Mouse (Mus musculus) MEL (cell line): ENCODE results near the gene S100a6. TPM values are rescaled to one million over a fixed set of nuclear protein-coding genes. Genes with fewer than 3 reads are reported as not detected.

Experiments
- DNase-seq: peaks from one replicate; pipeline ENCODE4 v3.0.0; 2011; ENCODE audit warnings: low read depth, low spot score
- H3K27ac ChIP-seq: 2 replicates; pipeline ENCODE4 v1.5.1; 2012; ENCODE audit warnings: low read depth, mild to moderate bottlenecking, control low read depth, low read length, moderate library complexity; ENCODE audit not compliant: control insufficient read depth
- H3K27me3 ChIP-seq, 2 experiments: fragments of 150-350 bp in 1 of 2; sonication (generic) in 1 of 2; 2 replicates each; pipeline ENCODE4 v1.6.1; 2012; ENCODE audit warnings: low read length in 2 of 2, mild to moderate bottlenecking in 2 of 2, improper control_type of control experiment in 1 of 2, moderate library complexity in 1 of 2; ENCODE audit not compliant: insufficient read depth in 2 of 2, control insufficient read depth in 1 of 2
- H3K36me3 ChIP-seq, 2 experiments: 2 replicates each; pipeline ENCODE4 v1.6.1; 2012 to 2014; ENCODE audit warnings: low read length in 2 of 2, improper control_type of control experiment in 1 of 2, inconsistent platforms in 1 of 2, mild to moderate bottlenecking in 1 of 2; ENCODE audit not compliant: insufficient read depth in 2 of 2, control insufficient read depth in 1 of 2
- H3K4me1 ChIP-seq, 2 experiments: fragments of 150-350 bp in 1 of 2; sonication (generic) in 1 of 2; 2 replicates each; pipeline ENCODE4 v1.6.1; 2012; ENCODE audit warnings: low read length in 2 of 2, improper control_type of control experiment in 1 of 2, mild to moderate bottlenecking in 1 of 2; ENCODE audit not compliant: insufficient read depth in 2 of 2, control insufficient read depth in 1 of 2
- H3K4me3 ChIP-seq, 2 experiments: fragments of 150-350 bp in 1 of 2; sonication (generic) in 1 of 2; 2 replicates each; pipeline ENCODE4 v1.5.1; 2012; ENCODE audit warnings: low read depth in 2 of 2, low read length in 2 of 2, mild to moderate bottlenecking in 2 of 2, moderate library complexity in 2 of 2, control low read depth in 1 of 2, improper control_type of control experiment in 1 of 2; ENCODE audit not compliant: control insufficient read depth in 1 of 2, insufficient read depth in 1 of 2
- H3K79me2 ChIP-seq: 2 replicates; pipeline ENCODE4 v1.6.1; 2012; ENCODE audit warnings: mild to moderate bottlenecking, low read length, moderate library complexity; ENCODE audit not compliant: control insufficient read depth, poor library complexity, insufficient read depth
- H3K9ac ChIP-seq: 2 replicates; pipeline ENCODE4 v1.6.1; 2012; ENCODE audit warnings: low read depth, mild to moderate bottlenecking, control low read depth, low read length, moderate library complexity; ENCODE audit not compliant: control insufficient read depth, poor library complexity, severe bottlenecking
- H3K9me3 ChIP-seq: fragments of 150-350 bp; sonication (generic); replicated peaks from 2 replicates; pipeline ENCODE4 v1.6.1; 2012; ENCODE audit warnings: mild to moderate bottlenecking, low read length, improper control_type of control experiment, moderate library complexity; ENCODE audit not compliant: insufficient read depth
- CHD2 ChIP-seq: IDR thresholded peaks from 2 replicates; pipeline ENCODE4 v1.6.1; 2011; ENCODE audit warnings: low read length, improper control_type of control experiment
- CTCF ChIP-seq, 3 experiments: IDR thresholded peaks in 2 of 3; conservative IDR thresholded peaks in 1 of 3; 2 replicates each; pipeline ENCODE4 v1.5.1; 2011 to 2012; ENCODE audit warnings: low read length in 3 of 3, low read depth in 2 of 3, mild to moderate bottlenecking in 2 of 3, improper control_type of control experiment in 1 of 3, inconsistent platforms in 1 of 3, mixed read lengths in 1 of 3, moderate library complexity in 1 of 3; ENCODE audit not compliant: control insufficient read depth in 1 of 3, insufficient read depth in 1 of 3, poor library complexity in 1 of 3, severe bottlenecking in 1 of 3
- ELF1 ChIP-seq: IDR thresholded peaks from 2 replicates; pipeline ENCODE4 v1.6.1; 2014; ENCODE audit warnings: low read depth, mild to moderate bottlenecking, inconsistent platforms, low read length, improper control_type of control experiment, moderate library complexity
- EP300 ChIP-seq, 2 experiments: IDR thresholded peaks; 2 replicates each; pipeline ENCODE4 v1.6.1; 2011; ENCODE audit warnings: improper control_type of control experiment in 2 of 2, low read length in 2 of 2, low read depth in 1 of 2, mild to moderate bottlenecking in 1 of 2
- ETS1 ChIP-seq: IDR thresholded peaks from 2 replicates; pipeline ENCODE4 v1.6.1; 2012; ENCODE audit warnings: low read depth, mild to moderate bottlenecking, inconsistent platforms, low read length, improper control_type of control experiment, moderate library complexity
- GATA1 ChIP-seq: IDR thresholded peaks from 2 replicates; pipeline ENCODE4 v1.6.1; 2011; ENCODE audit warnings: low read depth, low read length, improper control_type of control experiment
- HCFC1 ChIP-seq: IDR thresholded peaks from 2 replicates; pipeline ENCODE4 v1.6.1; 2012; ENCODE audit warnings: low read depth, mild to moderate bottlenecking, inconsistent platforms, low read length, improper control_type of control experiment, moderate library complexity
- MAZ ChIP-seq: IDR thresholded peaks from 2 replicates; pipeline ENCODE4 v1.6.1; 2012; ENCODE audit warnings: low read depth, mild to moderate bottlenecking, inconsistent platforms, low read length, improper control_type of control experiment
- MEF2A ChIP-seq: IDR thresholded peaks from 2 replicates; pipeline ENCODE4 v1.6.1; 2014; ENCODE audit warnings: low read depth, mild to moderate bottlenecking, inconsistent platforms, low read length, improper control_type of control experiment; ENCODE audit not compliant: poor library complexity, insufficient replicate concordance, severe bottlenecking; ENCODE audit errors: extremely low read depth
- MXI1 ChIP-seq: IDR thresholded peaks from 2 replicates; pipeline ENCODE4 v1.6.1; 2011; ENCODE audit warnings: mild to moderate bottlenecking, low read depth, low read length, improper control_type of control experiment
- POLR2A ChIP-seq, 2 experiments: IDR thresholded peaks; 2 replicates each; pipeline ENCODE4 v1.6.1; 2011 to 2012; ENCODE audit warnings: low read length in 2 of 2, mild to moderate bottlenecking in 2 of 2, control low read depth in 1 of 2, improper control_type of control experiment in 1 of 2, low read depth in 1 of 2, moderate library complexity in 1 of 2; ENCODE audit not compliant: control insufficient read depth in 1 of 2, insufficient read depth in 1 of 2, poor library complexity in 1 of 2
- POLR2AphosphoS2 ChIP-seq: IDR thresholded peaks from 2 replicates; pipeline ENCODE4 v1.6.1; 2011; ENCODE audit warnings: low read length, improper control_type of control experiment
- RAD21 ChIP-seq: IDR thresholded peaks from 2 replicates; pipeline ENCODE4 v1.6.1; 2011; ENCODE audit warnings: mild to moderate bottlenecking, low read depth, low read length, improper control_type of control experiment
- SIN3A ChIP-seq: IDR thresholded peaks from 2 replicates; pipeline ENCODE4 v1.6.1; 2012; ENCODE audit warnings: low read length, improper control_type of control experiment, inconsistent platforms
- SMC3 ChIP-seq: IDR thresholded peaks from 2 replicates; pipeline ENCODE4 v1.6.1; 2011; ENCODE audit warnings: low read depth, low read length, improper control_type of control experiment
- TAL1 ChIP-seq: IDR thresholded peaks from 2 replicates; pipeline ENCODE4 v1.6.1; 2012; ENCODE audit warnings: mild to moderate bottlenecking, inconsistent platforms, low read length, moderate library complexity, mixed read lengths
- TCF12 ChIP-seq: IDR thresholded peaks from 2 replicates; pipeline ENCODE4 v1.6.1; 2014; ENCODE audit warnings: low read depth, mild to moderate bottlenecking, inconsistent platforms, low read length, improper control_type of control experiment, moderate library complexity
- USF1 ChIP-seq: IDR thresholded peaks from 2 replicates; pipeline ENCODE4 v1.6.1; 2014; ENCODE audit warnings: low read depth, mild to moderate bottlenecking, inconsistent platforms, low read length, improper control_type of control experiment, moderate library complexity
- ZC3H11A ChIP-seq: IDR thresholded peaks from 2 replicates; pipeline ENCODE4 v1.6.1; 2012; ENCODE audit warnings: low read depth, mild to moderate bottlenecking, inconsistent platforms, low read length, improper control_type of control experiment
- ZKSCAN1 ChIP-seq: IDR thresholded peaks from 2 replicates; pipeline ENCODE4 v1.6.1; 2012; ENCODE audit warnings: low read depth, mild to moderate bottlenecking, inconsistent platforms, low read length, improper control_type of control experiment, moderate library complexity
- ZMIZ1 ChIP-seq: IDR thresholded peaks from 2 replicates; pipeline ENCODE4 v1.6.1; 2012; ENCODE audit warnings: low read depth, mild to moderate bottlenecking, inconsistent platforms, low read length, improper control_type of control experiment, moderate library complexity
- ZNF384 ChIP-seq: IDR thresholded peaks from 2 replicates; pipeline ENCODE4 v1.6.1; 2012; ENCODE audit warnings: low read depth, mild to moderate bottlenecking, inconsistent platforms, low read length, improper control_type of control experiment
- polyA plus RNA-seq, 2 experiments: library from polyadenylated mRNA; stranded (reverse) in 1 of 2; unstranded in 1 of 2; fragments of >175 nt in 1 of 2; fragments of >200 nt in 1 of 2; gene quantifications; 2 replicates each; pipeline versions ENCODE4 v1.2.1 to v1.2.4; 2012; ENCODE audit warnings: low replicate concordance in 2 of 2, low read depth in 1 of 2; ENCODE audit not compliant: insufficient read length in 2 of 2, insufficient read depth in 1 of 2, missing spikeins in 1 of 2
- total RNA-seq: library from RNA; depleted of rRNA; stranded (reverse); fragments of 300-350 nt; gene quantifications from 2 replicates; pipeline ENCODE4 v1.2.3, GENCODE M21; 2012

S100a6 gene
- total and polyA plus RNA-seq, 3 experiments: 0.85 to 4.7 TPM; not detected in 1

DNA sequence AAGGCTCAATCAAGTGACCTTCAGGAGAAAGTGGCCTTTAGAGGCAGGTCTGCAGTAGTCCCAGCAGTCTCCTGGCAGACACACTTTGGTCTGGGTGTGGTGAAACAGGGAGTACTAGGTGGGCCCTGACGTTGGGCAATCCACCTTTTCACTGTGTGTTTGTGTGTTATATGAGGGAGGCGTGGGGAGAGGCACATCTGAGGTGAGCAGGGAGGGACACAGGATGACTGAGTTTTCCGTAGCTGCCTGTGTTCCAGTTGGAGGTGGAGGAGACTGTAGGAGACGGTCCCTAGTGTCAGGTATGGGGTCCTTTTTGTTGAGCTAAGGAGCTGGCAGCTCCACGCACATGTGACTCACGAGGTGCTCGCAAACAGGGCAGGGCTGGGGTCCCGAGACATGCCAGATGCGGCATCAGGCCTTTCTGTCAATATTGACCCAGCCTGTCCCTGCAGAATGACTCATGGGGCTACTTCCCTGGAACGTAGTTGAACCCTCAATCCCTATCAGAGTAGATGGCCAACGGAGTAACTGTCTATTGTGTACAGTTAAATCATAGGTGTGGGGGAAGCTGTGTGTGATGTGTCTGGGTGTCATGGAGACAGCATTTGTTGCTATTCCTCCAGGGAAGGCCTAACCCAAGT is 2.0 kb downstream of the S100a6 start:
- TF ChIP-seq POLR2A (IDR thresholded peaks at IDR 0.05; ENCODE audit: control insufficient read depth in 1 of 2, insufficient read depth in 1 of 2, low read depth in 1 of 2, low read length in 2 of 2, poor library complexity in 1 of 2) (no peak), CHD2 (no peak), MXI1 (no peak), ZMIZ1 (no peak), RAD21 (no peak), POLR2AphosphoS2 (no peak), ELF1 (no peak), ZNF384 (no peak), USF1 (no peak), SIN3A (no peak), GATA1 (no peak), TCF12 (no peak), ZKSCAN1 (no peak), TAL1 (no peak)
- H3K79me2 ChIP-seq: no peaks in the 10 kb centered on the region
- DNase-seq: no peak
- H3K9me3 ChIP-seq: no peaks in the 10 kb centered on the region
- H3K4me3 ChIP-seq: no peak overlapping the region
- no peak overlapping the region for H3K27ac ChIP-seq
- no peaks in the 10 kb centered on the region for H3K27me3 ChIP-seq
- H3K9ac ChIP-seq: no peak overlapping the region
- H3K4me1 ChIP-seq: peaks cover 0 to 19% of the 10 kb centered on the region in 2 experiments; a peak in 2 of 4 replicates
- peaks cover 0 to 15% of the 10 kb centered on the region in 2 experiments; a peak in 2 of 4 replicates for H3K36me3 ChIP-seq

DNA sequence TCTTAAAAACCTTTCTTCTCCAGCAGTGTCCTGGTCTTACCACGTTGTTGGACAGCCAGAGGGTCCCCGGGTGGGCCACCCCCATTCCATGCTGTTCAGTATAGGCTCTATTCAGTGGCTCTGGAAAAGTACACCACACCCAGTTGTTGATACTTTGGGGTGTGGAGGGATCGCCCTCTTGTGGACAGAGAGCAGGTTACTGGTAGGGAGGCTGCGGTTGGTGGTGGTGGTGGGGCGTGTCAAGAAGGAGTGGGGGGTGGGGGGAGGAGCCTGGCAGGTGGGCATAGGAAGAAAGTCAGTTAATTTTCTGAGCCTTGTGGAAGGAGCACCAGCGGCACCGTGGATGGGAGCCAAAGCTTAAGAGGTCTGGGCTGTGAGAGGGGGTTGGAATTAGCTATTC is 2.7 kb downstream of the S100a6 start:
- DNase-seq: peak; percentile 86
- Histone ChIP-seq H3K9me3 (no peaks in the 10 kb centered on the region), H3K36me3 (peaks cover 0 to 15% of the 10 kb centered on the region in 2 experiments; a peak in 2 of 4 replicates), H3K4me1 (peaks cover 0 to 19% of the 10 kb centered on the region in 2 experiments; a peak in 2 of 4 replicates), H3K79me2 (no peaks in the 10 kb centered on the region), H3K9ac (no peak overlapping the region), H3K27ac (no peak overlapping the region), H3K27me3 (0 out of 4 replicates have a peak, but pooled peaks cover 0 to under 1% of the 10 kb centered on the region in 2 experiments), H3K4me3 (no peak overlapping the region)
- TF ChIP-seq CTCF (IDR thresholded peaks at IDR 0.05 in 2 of 3, conservative IDR thresholded peaks at IDR 0.05 in 1 of 3; ENCODE audit: control insufficient read depth in 1 of 3, insufficient read depth in 1 of 3, low read depth in 2 of 3, low read length in 3 of 3, poor library complexity in 1 of 3, severe bottlenecking in 1 of 3) (peak; percentile 79 to 95 (median 93)), ZC3H11A (peak; percentile 82), MAZ (peak; percentile 76; the same call in 1 of the 2 replicates), ETS1 (no peak), RAD21 (peak; percentile 88), SMC3 (peak; percentile 89), EP300 (IDR thresholded peaks at IDR 0.05; ENCODE audit: low read depth in 1 of 2, low read length in 2 of 2) (no peak), HCFC1 (0 out of 2 replicates have a peak, but pooled peaks have one; percentile 39), MEF2A (no peak)
